Mouse (Mus musculus) urinary bladder, postnatal 14 days (tissue): ENCODE data around the gene Usp13.

Experiments used
- DNase-seq: peaks from one replicate; pipeline ENCODE4 v3.0.0; 2021; ENCODE audit warnings: low spot score

Usp13 gene

DNA sequence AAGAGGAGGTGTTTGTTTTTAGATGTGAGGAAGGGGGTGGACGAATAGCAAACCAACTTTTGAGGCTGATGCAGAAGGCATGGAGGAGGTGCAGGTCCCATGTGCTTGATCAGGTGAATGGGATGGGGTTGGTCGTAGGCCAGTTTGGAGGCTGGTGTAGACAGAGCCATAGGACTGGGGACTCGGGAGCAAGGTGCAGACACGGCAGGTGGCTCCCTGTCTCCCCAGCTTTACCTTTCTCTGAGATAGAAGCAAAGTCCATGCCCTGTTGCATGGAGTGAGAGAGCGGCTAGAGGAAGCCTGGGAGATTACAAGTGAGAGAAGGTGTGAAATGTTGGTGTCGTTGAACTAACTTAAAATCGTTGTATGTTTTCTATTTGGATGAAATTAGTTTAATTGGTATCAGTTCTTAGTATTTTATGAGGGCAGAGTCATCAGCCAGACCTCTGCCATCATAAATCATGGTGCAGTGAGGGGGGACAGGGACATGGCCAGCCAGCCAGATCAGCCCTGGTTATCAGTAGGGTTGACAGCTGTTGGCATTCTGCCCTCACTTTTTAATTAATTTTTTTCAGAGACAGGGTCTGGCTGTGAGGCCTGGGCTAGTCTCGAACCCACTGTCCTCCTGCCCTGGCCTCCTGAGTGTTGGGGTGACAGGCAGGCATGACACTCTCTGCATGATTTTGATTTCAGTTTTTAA lies 122.6 kb downstream of the Usp13 start:
- DNase-seq = no peak

DNA sequence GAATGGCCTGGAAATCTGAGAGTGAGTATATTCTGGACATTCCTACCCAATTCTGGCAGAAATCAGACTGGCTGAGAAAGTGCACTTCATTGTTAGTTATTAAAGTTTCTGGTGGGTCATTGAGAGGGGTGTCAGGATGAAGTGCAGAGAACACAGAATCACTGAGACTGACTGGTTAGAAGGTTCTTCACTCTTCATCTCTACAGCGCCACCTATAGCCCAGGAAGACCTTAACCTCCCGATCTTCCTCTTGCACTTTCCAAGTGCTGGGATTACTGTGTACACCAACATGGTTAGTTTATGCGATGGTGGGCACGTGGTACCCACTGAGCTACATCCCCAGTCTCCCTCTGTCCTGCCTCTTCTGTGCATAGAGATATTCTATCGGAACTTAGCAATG lies 130.1 kb downstream of the Usp13 start:
- DNase-seq = no peak

DNA sequence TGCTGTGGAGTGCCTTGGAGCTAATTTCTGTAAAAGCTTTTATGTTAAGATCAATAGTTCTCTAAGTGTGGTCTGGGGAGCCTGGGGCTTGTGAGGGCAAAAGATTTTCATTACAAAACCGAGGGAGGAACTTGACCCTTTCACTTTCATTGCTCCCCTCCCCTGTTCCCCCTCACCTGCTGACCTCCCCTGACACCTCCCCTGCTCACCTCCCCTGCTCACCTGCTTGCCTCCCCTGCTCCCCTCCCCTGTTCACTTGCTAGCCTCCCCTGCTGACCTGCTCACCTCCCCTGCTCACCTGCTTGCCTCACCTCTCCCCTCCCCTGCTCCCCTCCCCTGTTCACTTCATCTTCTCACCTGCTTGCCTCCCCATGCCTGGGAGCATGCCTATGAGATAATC lies 134.0 kb downstream of the Usp13 start:
- no peak for DNase-seq

DNA sequence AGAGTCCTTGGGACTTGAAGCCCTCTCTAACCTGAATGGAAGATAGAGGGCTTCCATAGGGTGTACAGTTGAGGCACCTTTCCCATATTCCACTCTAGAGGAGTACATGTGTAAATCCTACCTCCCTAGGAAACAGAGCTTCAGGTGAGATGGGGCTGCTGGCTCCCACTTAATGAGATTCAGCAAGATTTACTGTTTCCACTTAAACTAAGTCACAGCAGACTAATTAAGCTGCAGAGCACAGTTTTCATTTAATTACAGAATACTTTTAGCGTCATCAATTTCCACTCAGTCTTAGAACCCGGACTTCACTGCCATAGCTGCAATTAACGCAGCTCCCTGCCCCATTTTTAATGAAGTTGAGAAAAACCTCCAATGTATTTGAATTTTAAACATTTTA lies 144.1 kb downstream of the Usp13 start:
- no peak for DNase-seq

DNA sequence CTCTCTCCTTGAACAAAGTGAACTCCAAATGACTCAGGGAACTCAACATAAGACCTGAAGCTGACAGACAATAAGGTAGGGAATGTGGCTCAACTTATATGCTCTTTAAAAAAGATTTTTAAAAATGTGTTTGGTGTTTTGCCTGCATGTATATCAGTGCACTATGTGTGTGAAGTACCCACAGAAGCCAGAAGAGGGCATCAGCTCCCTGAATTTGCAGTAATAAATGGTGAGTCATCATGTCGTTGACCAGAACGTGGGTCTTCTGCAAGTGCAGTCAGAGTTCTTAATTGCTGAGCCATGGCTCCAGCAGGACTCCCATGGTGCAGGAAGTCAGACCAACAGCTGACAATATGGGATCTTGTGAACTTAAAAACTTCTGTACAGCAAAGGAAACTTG lies 148.2 kb downstream of the Usp13 start:
- peak; percentile 12 for DNase-seq

DNA sequence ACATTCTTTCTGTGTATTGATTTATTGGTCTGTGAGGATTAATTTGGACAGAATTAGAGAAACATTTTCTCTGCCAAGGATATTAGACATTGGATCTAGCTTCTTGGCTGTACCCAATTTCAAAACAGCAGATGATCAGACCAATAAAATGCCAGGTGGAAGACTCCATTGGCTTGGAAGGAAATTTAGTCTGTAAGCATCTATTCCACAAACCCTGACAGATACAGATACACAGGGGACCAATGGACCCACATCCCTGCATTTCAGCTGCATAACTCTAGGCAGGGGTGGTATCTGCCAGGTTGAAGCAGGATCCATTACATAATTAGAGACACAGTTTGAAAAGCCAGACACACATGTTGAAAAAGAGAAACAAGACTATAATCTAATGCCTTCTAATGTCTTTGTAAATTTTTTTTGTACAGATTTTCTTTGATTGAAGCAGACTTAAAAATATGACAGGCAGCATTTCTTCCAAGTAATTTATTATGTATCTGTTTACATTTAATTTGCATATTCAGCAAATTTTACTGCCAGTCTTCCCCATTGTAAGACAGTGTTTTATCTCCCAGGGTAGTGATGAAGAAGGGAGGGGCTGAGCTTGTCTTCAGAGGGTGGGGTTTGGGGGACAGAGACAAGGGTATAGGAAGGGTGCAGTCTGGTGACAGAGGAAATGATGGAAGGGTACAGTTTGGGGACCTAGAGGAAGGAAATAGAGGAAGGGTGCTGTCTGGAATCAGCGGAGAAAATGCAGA lies 151.5 kb downstream of the Usp13 start:
- no peak for DNase-seq

DNA sequence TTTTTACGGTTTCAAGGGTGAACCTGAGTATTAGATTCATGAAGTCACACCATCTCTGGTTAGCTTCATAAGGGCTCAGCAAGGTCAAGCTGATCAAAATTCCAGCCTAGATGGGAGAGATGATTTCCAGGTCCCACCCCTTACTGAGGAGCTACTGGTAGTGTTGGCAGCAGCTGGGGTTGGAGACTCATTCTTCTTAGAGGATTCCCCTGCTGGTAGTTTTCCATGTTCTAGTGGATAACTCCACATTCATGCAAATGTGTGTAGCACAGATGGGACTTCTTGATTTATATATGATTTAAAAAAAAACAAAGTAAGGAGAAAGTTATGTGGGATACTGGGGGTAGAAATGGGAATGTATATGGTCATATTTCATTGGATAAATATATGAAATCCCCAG lies 152.9 kb downstream of the Usp13 start:
- no peak for DNase-seq

DNA sequence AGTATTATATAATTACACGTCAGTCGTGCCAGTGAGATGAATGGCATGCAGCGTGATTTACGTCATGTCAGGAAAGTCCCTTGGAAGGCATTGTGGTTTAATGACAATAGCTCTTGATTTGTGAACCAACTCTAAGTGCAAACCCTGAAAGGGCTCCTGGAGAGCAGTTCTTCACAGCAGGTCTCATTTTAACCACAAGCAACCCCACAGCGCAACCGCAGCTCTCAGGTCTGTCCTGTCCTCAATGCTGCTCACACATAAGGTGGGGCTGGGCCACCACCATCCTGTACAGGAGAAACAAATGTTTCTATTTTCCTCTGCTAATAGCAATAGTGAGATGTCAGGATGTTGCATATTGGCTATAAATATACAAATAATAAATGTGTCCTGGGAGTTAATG lies 161.9 kb downstream of the Usp13 start:
- DNase-seq = no peak

DNA sequence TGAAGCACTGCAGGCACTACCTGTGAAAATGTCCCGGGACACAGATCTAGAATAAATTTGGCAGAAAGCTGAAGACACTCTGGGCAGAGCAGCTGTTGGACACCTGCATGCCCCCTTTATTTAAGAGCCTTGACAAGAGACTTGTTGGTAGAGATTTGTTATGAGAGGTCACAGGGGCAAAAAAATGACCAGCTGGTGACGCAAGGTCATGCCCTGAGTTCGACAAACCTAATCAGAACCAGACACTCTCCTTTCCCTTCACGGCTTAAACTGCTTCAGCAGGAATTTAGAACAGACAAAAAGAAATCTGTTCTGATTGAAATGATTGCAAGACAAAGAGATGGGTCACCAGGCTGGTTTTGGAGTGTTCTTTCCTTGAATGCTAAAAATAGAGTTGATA lies 162.6 kb downstream of the Usp13 start:
- DNase-seq = no peak

DNA sequence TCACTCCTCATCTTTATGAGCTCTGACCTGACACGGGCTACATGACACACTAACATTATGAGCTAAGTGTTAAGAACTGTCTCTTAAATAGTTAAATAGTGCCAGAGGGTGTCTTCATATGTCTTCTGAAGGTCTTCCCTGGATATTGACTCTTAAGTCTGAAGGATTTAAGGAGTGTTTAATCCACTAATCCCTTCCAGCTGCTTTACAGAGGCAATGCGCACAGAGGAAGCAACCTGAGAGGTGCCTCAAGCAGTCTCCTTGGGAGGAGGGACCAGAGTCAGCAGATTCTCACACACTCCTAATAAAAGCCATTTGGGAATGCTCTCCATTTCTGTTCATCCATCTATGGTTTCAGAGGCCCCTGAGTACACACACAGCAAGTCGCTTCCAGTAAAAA lies 167.8 kb downstream of the Usp13 start:
- no peak for DNase-seq
